Mouse (Mus musculus) bone marrow, adult 2 months (tissue): ENCODE measurements around the gene Chmp2b.

Experiments used
- CTCF ChIP-seq: fragments of 200-500 bp; IDR thresholded peaks from 2 replicates; pipeline ENCODE4 v1.5.1; 2011; ENCODE audit warnings: low read length, control low read depth; ENCODE audit not compliant: control insufficient read depth, insufficient read depth
- POLR2A ChIP-seq: fragments of 200-500 bp; IDR thresholded peaks from 2 replicates; pipeline ENCODE4 v1.6.1; 2011; ENCODE audit warnings: low read depth, mild to moderate bottlenecking, control low read depth, low read length, borderline replicate concordance; ENCODE audit not compliant: control insufficient read depth

DNA sequence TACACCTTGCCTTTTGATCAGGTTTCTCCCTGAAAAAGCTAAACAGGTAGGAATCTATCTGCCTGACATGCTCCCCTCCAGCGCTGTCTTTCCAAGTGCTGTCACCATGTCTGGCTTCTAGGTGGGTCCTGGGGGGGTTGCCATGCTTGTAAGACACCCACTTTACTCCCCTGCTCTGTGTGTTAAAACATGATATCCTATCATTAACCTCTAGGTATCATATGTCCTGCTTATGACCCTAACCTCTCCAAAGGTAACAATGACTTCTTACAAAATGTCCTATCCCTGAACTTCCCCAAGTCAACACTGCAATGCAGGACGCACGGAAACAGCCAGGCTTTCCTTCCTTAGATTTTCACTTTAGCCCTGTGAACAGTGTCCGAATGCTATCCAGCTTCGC is 8.3 kb downstream of the Chmp2b start:
- TF ChIP-seq CTCF (no peak), POLR2A (no peak)
